Mouse (Mus musculus): ENCODE measurements around the gene Ubap2l.

DNA sequence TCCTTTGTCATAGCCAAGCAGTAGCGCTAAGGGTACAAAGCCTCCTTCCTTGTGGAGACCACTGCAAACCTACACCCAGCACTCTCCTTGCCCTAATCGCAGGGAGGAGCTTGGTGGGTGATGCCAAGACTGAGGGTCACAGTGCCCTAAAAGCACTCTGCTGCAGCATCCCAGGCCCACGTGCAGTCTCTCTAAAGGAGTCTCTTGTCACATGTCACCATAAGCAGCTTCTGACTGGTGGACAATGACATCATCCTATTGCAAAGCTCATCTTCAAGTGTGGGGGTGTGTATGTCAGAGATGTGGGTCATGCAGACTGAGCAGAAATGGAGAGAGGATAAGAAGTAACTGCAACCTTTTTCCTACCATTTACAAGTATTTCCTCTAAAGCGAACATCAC lies 93.0 kb downstream of the Ubap2l start:
- no peak for TF ChIP-seq TAL1 (IDR thresholded peaks at IDR 0.05; ENCODE audit: low read length)
- TF ChIP-seq GATA1 (IDR thresholded peaks at IDR 0.05; ENCODE audit: low read length), result no peak

Measured in erythroblast, embryonic 14.5 days (primary cell).